Mouse (Mus musculus) CD4-positive, CD25-positive, alpha-beta regulatory T cell, adult 4 months (primary cell): ENCODE data around the gene Gm11172. TPM values are rescaled to one million over a fixed set of nuclear protein-coding genes. Genes with fewer than 3 reads are reported as not detected.
"Not testable (repeated sequence)": the region's sequence is repeated elsewhere in the genome, so short reads cannot be mapped to it uniquely, and the experiment has no call there.

ENCODE experiments used
- ATAC-seq: one replicate; pipeline ENCODE4 v1.8.0; 2017
- polyA plus RNA-seq, 2 experiments: library from polyadenylated mRNA; unstranded; fragments of 100-300 nt; shearing (Covaris generic); gene quantifications; one replicate each; pipeline ENCODE4 v1.2.1; 2017

Gm11172 gene
- polyA plus RNA-seq, 2 experiments from 2014 or later = not detected

- peak; percentile 46 for ATAC-seq
Measured at GRCm38 (mm10) chr16:10785371-10786231, 27.1 kb upstream of the Gm11172 start, which contains the start of gene Socs1. Gene Socs1, minus strand, starts transcription at chr16:10785536.

DNA sequence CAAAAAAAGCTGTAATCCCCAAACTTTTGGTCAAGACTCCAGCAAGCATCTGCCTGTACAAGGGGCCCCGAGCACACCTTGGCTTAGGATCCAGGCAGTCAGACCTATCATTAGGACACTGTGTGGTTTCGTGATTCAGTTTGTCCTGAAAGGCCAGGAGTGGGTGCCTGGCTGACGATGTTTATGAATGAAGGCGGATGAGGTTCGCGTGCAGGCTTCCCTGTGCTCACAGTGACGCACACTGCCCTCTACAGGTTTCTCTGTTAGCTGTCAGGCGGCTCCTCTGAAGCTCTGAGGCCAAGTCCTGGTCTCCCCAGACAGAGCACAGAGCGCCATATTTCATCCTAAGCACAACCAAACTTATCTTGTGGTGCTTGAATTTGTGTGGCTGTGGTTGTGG, 26.4 kb upstream of the Gm11172 start:
- peak; percentile 49 for ATAC-seq

DNA sequence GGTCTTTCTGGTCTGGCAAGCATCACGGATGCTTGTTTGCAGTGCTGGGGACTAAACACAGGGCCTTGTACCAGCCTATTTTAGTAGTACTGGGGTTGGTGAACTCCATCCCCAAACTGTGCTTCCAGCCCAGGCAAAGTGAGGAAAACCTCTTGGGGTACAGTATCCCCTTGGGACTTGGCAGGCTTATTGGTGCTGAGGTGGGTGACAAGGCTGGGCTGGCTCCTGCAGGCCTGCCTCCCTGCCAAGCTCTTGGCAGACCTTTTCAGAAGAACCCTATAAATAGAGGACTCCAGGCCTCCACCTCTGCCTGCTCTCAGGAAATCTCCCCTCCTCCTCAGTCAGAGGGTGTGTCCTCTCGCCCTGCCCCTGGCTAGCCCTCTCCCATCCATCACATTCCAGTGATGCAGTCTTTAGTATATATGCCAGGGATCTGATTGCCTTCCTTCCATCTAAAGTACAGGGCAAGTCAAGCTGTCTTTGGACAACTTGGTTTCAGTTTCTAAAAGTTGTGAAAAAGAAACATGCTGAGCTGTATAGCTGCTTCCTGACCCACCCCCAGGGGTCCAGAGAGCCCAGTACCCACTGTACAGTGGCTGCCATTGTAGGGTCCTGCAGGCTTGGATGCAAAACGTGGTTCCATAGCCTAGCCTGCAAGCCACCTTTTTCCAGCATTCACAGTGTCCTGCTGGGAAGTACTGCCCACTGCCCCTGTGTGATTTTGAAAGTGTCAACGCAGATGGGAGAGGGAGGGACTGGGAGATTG, 25.8 kb upstream of the Gm11172 start:
- no peak for ATAC-seq

- ATAC-seq = no peak
Measured at GRCm38 (mm10) chr16:10787548-10788058, 25.1 kb upstream of the Gm11172 start.

DNA sequence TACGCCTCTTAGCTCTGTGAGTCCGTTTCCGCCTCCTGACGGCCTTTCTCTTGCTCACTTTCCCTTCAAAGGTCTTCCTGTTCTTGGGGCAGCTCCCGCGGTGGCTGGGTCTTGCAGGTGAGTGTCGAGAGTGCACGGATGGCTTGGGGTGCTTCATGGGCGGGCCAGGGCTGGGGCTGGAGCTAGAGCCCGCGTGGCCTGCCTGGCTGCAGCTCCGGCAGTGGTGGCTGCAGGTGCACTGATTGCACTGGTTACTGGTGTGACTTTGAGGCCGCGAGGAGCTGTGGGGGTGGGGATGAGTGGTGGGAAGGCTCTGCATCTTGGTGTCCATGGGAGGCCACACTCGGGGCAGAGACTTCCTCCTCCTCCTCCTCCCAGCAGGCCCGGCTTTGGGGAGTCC, 24.4 kb upstream of the Gm11172 start, which contains the start of gene Tnp2:
Gene Tnp2 (minus strand): TSS at position 390 of the 400 bp plus-strand sequence.
- ATAC-seq = peak; percentile 1

DNA sequence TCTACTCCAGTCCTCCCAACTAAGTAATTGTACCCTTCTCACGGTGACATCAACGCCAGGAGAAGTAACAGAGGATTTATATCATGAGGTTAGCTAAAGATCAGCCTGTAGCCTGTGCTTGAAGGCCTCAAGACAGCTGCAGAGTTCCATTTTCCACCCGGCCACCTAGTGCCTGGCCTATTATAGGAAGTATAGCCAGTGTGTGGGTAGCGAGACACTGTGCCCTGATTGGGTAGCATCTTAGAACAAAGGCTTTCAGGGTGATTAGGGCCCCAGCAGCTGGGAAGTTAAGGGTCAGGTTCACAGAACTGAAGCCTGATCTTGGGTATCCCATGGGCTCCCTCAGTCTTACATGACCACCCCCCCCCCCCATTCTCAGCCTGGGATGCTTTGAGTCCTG, 23.8 kb upstream of the Gm11172 start:
- no peak for ATAC-seq

DNA sequence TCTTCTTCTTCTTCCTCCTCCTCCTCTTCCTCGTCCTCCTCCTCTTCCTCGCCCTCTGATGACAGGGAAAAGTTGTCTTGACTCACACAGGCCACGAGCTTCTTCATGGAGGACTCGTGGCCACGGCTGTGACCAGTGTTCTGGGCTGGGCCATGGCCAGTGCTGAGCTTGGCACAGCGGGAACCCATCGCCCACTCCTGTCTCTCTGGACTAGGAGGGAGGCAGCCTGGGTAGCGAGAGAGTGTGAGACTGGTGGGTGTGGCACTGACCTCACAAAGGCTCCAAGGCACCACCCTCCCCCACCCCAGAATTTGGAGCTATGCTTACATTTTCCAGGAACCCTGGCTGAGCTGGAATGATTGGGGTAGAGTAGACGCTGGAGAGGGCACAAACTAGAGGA, 22.0 kb upstream of the Gm11172 start, which contains the start of gene Prm3:
Gene Prm3 (minus strand): TSS at position 213 of the 400 bp plus-strand sequence.
- no peak for ATAC-seq

- no peak for ATAC-seq
Measured at GRCm38 (mm10) chr16:10796034-10796433, 16.7 kb upstream of the Gm11172 start, which contains the start of gene Prm2. Gene Prm2, minus strand, starts transcription at chr16:10796134.

- not testable (repeated sequence) for ATAC-seq
Measured at GRCm38 (mm10) chr16:10802420-10802819, 10.3 kb upstream of the Gm11172 start.

GRCm38 (mm10) chr16:10805789-10806527, 6.8 kb upstream of the Gm11172 start, which contains the start of gene Prm1:
Gene Prm1, minus strand, starts transcription at chr16:10805839.
- peak; percentile 49 for ATAC-seq

GRCm38 (mm10) chr16:10810376-10810775, 2.3 kb upstream of the Gm11172 start:
- ATAC-seq = no peak

DNA sequence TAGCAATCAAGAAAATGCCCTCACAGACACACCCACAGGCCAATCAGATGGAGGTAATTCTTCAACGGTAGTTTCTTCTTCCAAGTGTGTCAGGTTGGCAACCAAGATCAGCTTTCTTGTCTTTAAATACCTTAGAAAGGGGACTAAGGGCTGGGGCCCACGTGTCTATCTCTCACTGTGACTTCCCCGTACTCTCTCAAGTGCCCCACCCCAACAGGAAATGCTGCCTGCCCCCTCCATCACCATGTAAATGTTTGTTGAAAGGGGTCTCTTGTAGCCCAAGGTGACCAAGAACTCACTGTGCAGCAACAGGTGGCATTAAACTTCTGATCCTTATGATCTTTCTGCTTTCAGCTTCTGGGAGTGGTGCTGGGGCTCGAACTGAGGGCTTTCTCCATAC, 1.0 kb downstream of the Gm11172 start:
- ATAC-seq = peak; percentile 40

DNA sequence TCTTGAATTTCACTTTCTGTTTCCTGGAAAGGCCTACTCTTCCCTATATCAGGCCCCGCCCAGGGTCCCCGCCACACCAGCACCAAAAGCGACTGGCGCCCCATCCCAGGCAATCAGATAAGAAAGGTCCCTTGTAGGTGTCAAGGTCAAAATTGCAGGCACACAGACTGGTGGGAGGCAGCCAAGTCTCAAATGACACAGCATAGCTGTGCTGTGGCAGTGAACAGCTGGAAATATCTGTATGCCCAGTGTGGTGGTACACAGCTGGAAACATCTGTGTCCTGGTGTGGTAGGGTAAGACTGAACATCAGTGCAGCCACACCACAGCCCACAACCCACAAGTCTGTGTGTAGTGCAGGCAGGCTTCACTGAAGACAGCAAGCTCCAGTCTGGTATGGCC, 2.1 kb downstream of the Gm11172 start:
- peak; percentile 46 for ATAC-seq

- no peak for ATAC-seq
Measured at GRCm38 (mm10) chr16:10818579-10819135, 5.9 kb downstream of the Gm11172 start.

- no peak for ATAC-seq
Measured at GRCm38 (mm10) chr16:10819966-10820365, 7.3 kb downstream of the Gm11172 start.

DNA sequence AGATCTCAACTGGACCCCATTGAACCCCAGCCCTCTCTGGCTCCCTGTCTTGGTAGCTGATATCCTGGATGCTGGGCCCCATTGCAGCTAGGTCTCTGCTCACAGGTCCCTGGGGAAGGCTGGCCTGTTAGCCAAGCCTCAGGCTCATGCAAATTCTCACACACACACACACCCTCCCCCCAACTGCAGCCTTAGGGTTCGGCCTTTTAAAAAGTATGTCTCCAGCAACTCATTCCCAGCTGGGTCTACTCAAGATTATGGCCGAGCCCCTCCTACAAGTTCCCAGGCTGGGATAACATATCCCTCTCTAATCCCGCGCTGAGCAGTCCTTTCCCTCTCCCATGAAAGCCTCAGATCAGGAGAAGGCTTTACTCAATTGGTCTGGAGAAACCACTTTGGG, 8.7 kb downstream of the Gm11172 start:
- no peak for ATAC-seq

GRCm38 (mm10) chr16:10824536-10824935, 11.8 kb downstream of the Gm11172 start:
- ATAC-seq = no peak

DNA sequence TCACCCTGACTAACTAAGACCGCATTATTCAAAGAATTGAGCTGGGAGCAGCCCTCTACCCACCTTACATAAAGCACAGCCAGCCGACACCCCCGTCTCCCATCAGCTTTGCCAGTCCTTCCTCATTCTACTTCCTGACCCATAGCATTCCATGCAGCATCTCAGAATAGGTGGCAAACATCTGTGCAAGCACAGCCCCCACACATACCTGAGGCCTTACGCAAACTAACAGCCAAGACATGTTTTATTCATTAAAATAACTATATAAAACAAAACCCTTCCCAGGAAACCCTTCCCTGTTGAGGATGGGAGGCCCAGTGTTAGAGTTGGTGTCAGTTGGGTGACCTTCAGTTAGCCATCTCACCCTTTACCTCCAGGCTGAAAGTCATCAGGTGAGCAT, 13.1 kb downstream of the Gm11172 start:
- no peak for ATAC-seq

DNA sequence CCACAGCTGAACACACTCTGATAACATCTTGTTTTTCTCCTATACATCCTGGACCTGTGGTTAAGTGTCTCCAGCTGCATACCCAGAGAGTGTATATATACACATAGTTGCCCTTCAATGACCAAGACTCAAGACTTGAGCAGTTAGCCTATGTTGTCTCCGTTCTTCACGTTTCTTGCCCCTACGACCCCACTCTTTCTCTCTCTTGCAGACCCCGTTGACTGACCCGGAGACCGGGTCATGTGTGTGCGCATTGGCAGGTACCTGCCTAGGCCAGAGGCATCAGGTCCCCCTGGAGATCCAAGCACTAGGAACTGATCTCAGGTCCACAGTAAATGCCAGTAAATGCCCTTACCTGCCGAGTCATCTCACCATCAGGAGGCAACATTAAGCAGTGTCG, 14.6 kb downstream of the Gm11172 start:
- ATAC-seq = no peak

GRCm38 (mm10) chr16:10827766-10828460, 15.2 kb downstream of the Gm11172 start:
- no peak for ATAC-seq

DNA sequence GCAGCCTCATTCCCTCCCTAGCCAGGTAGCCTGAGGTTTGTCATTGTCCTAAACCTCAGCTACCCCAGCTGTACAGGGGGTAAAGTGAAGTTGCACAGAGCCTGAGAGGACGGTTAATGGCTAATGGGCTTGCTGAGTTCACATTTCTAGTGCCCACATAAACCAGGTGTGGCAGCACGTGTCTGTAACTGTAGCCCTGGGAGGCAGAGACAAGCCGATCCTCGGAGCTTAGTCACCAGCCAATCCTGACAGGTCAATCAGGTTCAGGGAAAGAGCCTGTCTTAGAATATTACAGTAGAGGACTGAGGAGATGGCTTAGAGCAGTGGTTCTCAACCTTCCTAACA, 15.7 kb downstream of the Gm11172 start:
- ATAC-seq = no peak

- no peak for ATAC-seq
Measured at GRCm38 (mm10) chr16:10834542-10834910, 21.8 kb downstream of the Gm11172 start.
